Mouse (Mus musculus): ENCODE data around the gene Dcaf15. TPM values are rescaled to one million over a fixed set of nuclear protein-coding genes. Genes with fewer than 3 reads are reported as not detected.

Gene Dcaf15
- polyA plus RNA-seq, 1 experiment from 2014 or later: 8.8 TPM

DNA sequence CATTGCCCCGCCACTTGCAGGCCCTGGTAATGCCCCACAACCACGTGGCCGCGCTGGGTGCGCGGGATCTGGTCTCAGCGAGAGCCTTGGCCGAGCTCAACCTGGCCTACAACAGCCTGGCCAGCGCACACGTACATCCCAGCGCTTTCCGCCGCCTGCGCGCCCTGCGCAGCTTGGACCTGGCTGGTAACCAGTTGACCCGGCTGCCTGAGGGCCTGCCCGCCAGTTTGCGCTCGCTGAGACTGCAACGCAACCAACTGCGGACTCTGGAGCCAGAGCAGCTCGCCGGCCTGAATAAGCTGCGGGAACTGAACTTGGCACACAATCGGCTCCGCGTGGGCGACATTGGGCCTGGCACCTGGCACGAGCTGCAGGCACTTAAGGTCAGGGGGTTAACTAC is 26.2 kb upstream of the Dcaf15 start:
- Histone ChIP-seq H3K27ac (ENCODE audit: low read length) (no peak overlapping the region), H3K36me3 (ENCODE audit: control insufficient read depth, insufficient read depth, low read length) (peaks cover 14% of the 10 kb centered on the region), H3K4me1 (ENCODE audit: control insufficient read depth, insufficient read depth, low read length) (no peaks in the 10 kb centered on the region), H3K9me3 (ENCODE audit: control insufficient read depth, low read length) (no peaks in the 10 kb centered on the region), H3K4me2 (ENCODE audit: low read depth, low read length) (no peak overlapping the region), H3K4me3 (ENCODE audit: low read length) (no peak overlapping the region), H3K9ac (ENCODE audit: low read depth, low read length) (no peak overlapping the region), H3K27me3 (replicated peaks; ENCODE audit: control insufficient read depth, insufficient read depth, low read length) (no peaks in the 10 kb centered on the region)
- WGBS: 44% methylated on average over 30 of the region's 30 CpGs
- ATAC-seq: peak; percentile 12; the same call in 1 of the 2 replicates

DNA sequence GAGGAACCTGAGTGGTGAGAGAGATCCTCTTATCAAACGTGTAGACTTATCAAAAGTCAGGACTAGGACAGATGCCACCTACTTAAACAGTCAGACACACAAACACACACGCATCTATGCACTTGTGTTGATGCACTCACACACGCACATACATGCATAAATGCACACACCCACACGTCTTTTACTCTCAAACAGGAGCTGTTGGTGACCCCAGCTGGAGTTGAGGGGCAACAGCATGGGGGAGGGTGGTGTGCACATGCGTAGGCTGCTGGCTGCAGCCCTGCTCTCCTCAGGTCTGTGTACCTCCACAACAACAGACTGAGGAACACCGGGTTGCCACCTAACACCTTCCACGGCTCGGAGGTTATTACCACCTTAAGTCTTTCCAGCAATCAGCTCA is 23.7 kb upstream of the Dcaf15 start:
- H3K27me3 ChIP-seq (replicated peaks; ENCODE audit: control insufficient read depth, insufficient read depth, low read length): no peaks in the 10 kb centered on the region
- H3K4me2 ChIP-seq (ENCODE audit: low read depth, low read length): no peak overlapping the region
- H3K4me3 ChIP-seq (ENCODE audit: low read length): no peak overlapping the region
- H3K4me1 ChIP-seq (ENCODE audit: control insufficient read depth, insufficient read depth, low read length): no peaks in the 10 kb centered on the region
- no peaks in the 10 kb centered on the region for H3K9me3 ChIP-seq (ENCODE audit: control insufficient read depth, low read length)
- H3K36me3 ChIP-seq (ENCODE audit: control insufficient read depth, insufficient read depth, low read length): 0 out of 2 replicates have a peak, but pooled peaks cover 2% of the 10 kb centered on the region
- WGBS: 66% methylated on average over 8 of the region's 8 CpGs
- no peak overlapping the region for H3K27ac ChIP-seq (ENCODE audit: low read length)
- H3K9ac ChIP-seq (ENCODE audit: low read depth, low read length): no peak overlapping the region
- ATAC-seq: no peak

DNA sequence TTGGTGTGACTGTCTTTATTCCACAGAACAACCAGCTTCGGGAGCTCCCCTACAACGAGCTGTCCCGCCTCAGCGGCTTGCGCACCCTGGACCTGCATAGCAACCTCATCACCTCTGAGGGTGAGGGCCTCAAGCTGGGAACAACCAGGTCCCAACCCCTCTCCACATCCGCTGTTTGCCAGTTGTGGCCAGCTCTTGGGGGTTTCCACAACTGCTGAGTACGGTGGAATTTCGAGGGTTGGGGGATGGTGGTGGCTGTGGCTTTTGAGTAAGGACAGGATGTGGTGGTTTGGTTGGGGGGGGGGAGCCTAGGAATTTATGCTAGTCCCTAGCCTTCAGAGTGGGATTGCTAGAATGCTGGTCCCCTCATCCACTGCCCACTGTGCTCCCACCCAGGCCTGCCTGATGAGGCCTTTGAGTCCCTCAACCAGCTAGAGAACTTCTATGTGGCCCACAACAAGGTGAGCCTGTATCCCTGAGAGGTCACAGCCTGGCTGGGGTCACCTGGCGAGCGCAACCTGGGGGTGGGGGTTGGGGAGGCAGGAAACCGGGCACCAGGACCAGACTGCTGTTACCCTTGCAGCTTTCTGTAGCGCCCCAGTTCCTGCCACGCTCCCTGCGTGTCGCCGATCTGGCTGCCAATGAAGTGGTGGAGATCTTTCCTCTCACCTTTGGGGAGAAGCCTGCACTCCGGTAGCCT is 22.8 kb upstream of the Dcaf15 start:
- Histone ChIP-seq H3K9me3 (ENCODE audit: control insufficient read depth, low read length) (no peaks in the 10 kb centered on the region), H3K4me2 (ENCODE audit: low read depth, low read length) (no peak overlapping the region), H3K9ac (ENCODE audit: low read depth, low read length) (no peak overlapping the region), H3K27ac (ENCODE audit: low read length) (no peak overlapping the region), H3K27me3 (replicated peaks; ENCODE audit: control insufficient read depth, insufficient read depth, low read length) (no peaks in the 10 kb centered on the region), H3K36me3 (ENCODE audit: control insufficient read depth, insufficient read depth, low read length) (0 out of 2 replicates have a peak, but pooled peaks cover 2% of the 10 kb centered on the region), H3K4me1 (ENCODE audit: control insufficient read depth, insufficient read depth, low read length) (no peaks in the 10 kb centered on the region), H3K4me3 (ENCODE audit: low read length) (no peak overlapping the region)
- no peak; the same call in 1 of the 2 replicates for ATAC-seq
- 69% methylated on average over 17 of the region's 17 CpGs for WGBS

GRCm38 (mm10) chr8:84126742-84127141 is 22.2 kb upstream of the Dcaf15 start:
- no peak overlapping the region for H3K4me3 ChIP-seq (ENCODE audit: low read length)
- H3K4me2 ChIP-seq (ENCODE audit: low read depth, low read length): no peak overlapping the region
- no peak overlapping the region for H3K9ac ChIP-seq (ENCODE audit: low read depth, low read length)
- H3K27ac ChIP-seq (ENCODE audit: low read length): no peak overlapping the region
- H3K36me3 ChIP-seq (ENCODE audit: control insufficient read depth, insufficient read depth, low read length): no peaks in the 10 kb centered on the region
- 69% methylated on average over 2 of the region's 2 CpGs for WGBS
- H3K9me3 ChIP-seq (ENCODE audit: control insufficient read depth, low read length): no peaks in the 10 kb centered on the region
- no peaks in the 10 kb centered on the region for H3K4me1 ChIP-seq (ENCODE audit: control insufficient read depth, insufficient read depth, low read length)
- ATAC-seq: no peak
- H3K27me3 ChIP-seq (replicated peaks; ENCODE audit: control insufficient read depth, insufficient read depth, low read length): no peaks in the 10 kb centered on the region

- WGBS: 42% methylated on average over 8 of the region's 9 CpGs
- no peaks in the 10 kb centered on the region for H3K36me3 ChIP-seq (ENCODE audit: control insufficient read depth, insufficient read depth, low read length)
- no peak within 1 kb of the TSS for H3K9ac ChIP-seq (ENCODE audit: low read depth, low read length)
- H3K9me3 ChIP-seq (ENCODE audit: control insufficient read depth, low read length): no peaks in the 10 kb centered on the region
- no peaks in the 10 kb centered on the region for H3K4me1 ChIP-seq (ENCODE audit: control insufficient read depth, insufficient read depth, low read length)
- H3K4me2 ChIP-seq (ENCODE audit: low read depth, low read length): no peak within 1 kb of the TSS
- no peak within 1 kb of the TSS for H3K27ac ChIP-seq (ENCODE audit: low read length)
- peak; percentile 56; the same call in 1 of the 2 replicates for ATAC-seq
- H3K27me3 ChIP-seq (replicated peaks; ENCODE audit: control insufficient read depth, insufficient read depth, low read length): no peaks in the 10 kb centered on the region
- H3K4me3 ChIP-seq (ENCODE audit: low read length): no peak within 1 kb of the TSS
Observed at GRCm38 (mm10) chr8:84125656-84126055, 21.1 kb upstream of the Dcaf15 start, which contains the start of gene Podnl1. Gene Podnl1 (plus strand): TSS chr8:84125989.

DNA sequence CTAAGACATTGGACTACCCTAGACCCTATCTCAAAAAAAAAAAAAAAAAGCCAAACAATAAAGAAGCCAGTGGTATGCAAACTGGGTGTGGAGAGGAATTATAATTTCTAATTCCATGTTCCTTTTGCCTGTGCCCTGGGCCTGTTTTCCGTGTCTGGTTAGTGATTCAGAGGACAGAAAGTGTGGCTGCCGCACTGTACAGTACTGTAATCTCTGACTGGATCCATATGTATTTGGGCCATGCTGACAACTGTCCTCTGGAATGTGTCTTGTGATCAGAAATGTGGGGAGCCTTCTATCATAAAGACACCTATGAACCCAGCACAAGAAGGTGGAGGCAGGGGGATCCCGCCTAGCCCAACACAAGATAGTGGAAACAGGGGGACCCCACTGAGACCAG is 17.6 kb upstream of the Dcaf15 start:
- ATAC-seq: no peak
- WGBS: 84% methylated on average over 3 of the region's 3 CpGs
- H3K9me3 ChIP-seq (ENCODE audit: control insufficient read depth, low read length): no peaks in the 10 kb centered on the region
- no peaks in the 10 kb centered on the region for H3K36me3 ChIP-seq (ENCODE audit: control insufficient read depth, insufficient read depth, low read length)
- H3K9ac ChIP-seq (ENCODE audit: low read depth, low read length): no peak overlapping the region
- no peak overlapping the region for H3K4me3 ChIP-seq (ENCODE audit: low read length)
- H3K27ac ChIP-seq (ENCODE audit: low read length): no peak overlapping the region
- no peaks in the 10 kb centered on the region for H3K4me1 ChIP-seq (ENCODE audit: control insufficient read depth, insufficient read depth, low read length)
- H3K4me2 ChIP-seq (ENCODE audit: low read depth, low read length): no peak overlapping the region
- no peaks in the 10 kb centered on the region for H3K27me3 ChIP-seq (replicated peaks; ENCODE audit: control insufficient read depth, insufficient read depth, low read length)

DNA sequence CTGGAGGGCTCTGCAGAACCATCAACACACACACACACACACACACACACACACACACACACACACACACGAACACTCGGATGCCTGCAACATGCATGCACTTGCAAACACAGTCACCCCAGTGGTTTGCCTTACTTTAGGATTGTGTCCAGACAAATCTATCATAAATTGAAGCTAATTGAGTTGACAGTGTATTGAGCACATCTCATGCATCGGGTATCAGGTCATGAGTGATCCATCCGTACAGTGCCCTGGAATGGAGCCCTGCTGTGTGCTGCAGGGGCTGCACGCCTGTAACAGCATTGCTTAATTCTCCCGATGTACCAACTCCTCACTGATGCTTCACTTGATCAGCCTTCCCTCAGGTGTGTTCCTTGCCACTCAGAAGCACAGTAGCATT is 11.1 kb upstream of the Dcaf15 start:
- no peaks in the 10 kb centered on the region for H3K36me3 ChIP-seq (ENCODE audit: control insufficient read depth, insufficient read depth, low read length)
- H3K9me3 ChIP-seq (ENCODE audit: control insufficient read depth, low read length): no peaks in the 10 kb centered on the region
- ATAC-seq: no peak
- no peaks in the 10 kb centered on the region for H3K27me3 ChIP-seq (replicated peaks; ENCODE audit: control insufficient read depth, insufficient read depth, low read length)
- no peak overlapping the region for H3K9ac ChIP-seq (ENCODE audit: low read depth, low read length)
- H3K27ac ChIP-seq (ENCODE audit: low read length): no peak overlapping the region
- H3K4me3 ChIP-seq (ENCODE audit: low read length): no peak overlapping the region
- WGBS: 88% methylated on average over 6 of the region's 6 CpGs
- no peak overlapping the region for H3K4me2 ChIP-seq (ENCODE audit: low read depth, low read length)
- H3K4me1 ChIP-seq (ENCODE audit: control insufficient read depth, insufficient read depth, low read length): no peaks in the 10 kb centered on the region

GRCm38 (mm10) chr8:84106216-84107040 is 1.9 kb upstream of the Dcaf15 start:
- 86% methylated on average over 6 of the region's 6 CpGs for WGBS

GRCm38 (mm10) chr8:84105676-84106075 is 1.1 kb upstream of the Dcaf15 start:
- no peak overlapping the region for H3K4me2 ChIP-seq (ENCODE audit: low read depth, low read length)
- no peak overlapping the region for H3K9ac ChIP-seq (ENCODE audit: low read depth, low read length)
- ATAC-seq: no peak
- peaks cover 19% of the 10 kb centered on the region for H3K4me1 ChIP-seq (ENCODE audit: control insufficient read depth, insufficient read depth, low read length)
- no peaks in the 10 kb centered on the region for H3K27me3 ChIP-seq (replicated peaks; ENCODE audit: control insufficient read depth, insufficient read depth, low read length)
- H3K4me3 ChIP-seq (ENCODE audit: low read length): no peak overlapping the region
- peaks cover 6% of the 10 kb centered on the region; the same call in 1 of the 2 replicates for H3K36me3 ChIP-seq (ENCODE audit: control insufficient read depth, insufficient read depth, low read length)
- H3K9me3 ChIP-seq (ENCODE audit: control insufficient read depth, low read length): no peaks in the 10 kb centered on the region
- 60% methylated on average over 2 of the region's 2 CpGs for WGBS
- no peak overlapping the region for H3K27ac ChIP-seq (ENCODE audit: low read length)

More at GRCm38 (mm10) chr8:84106216-84107040, 1.9 kb upstream of the Dcaf15 start:
- ATAC-seq: no peak
- peaks cover 19% of the 10 kb centered on the region for H3K4me1 ChIP-seq (ENCODE audit: control insufficient read depth, insufficient read depth, low read length)
- no peak overlapping the region for H3K4me3 ChIP-seq (ENCODE audit: low read length)
- no peaks in the 10 kb centered on the region for H3K9me3 ChIP-seq (ENCODE audit: control insufficient read depth, low read length)
- no peak overlapping the region for H3K27ac ChIP-seq (ENCODE audit: low read length)
- H3K36me3 ChIP-seq (ENCODE audit: control insufficient read depth, insufficient read depth, low read length): peaks cover 4% of the 10 kb centered on the region; the same call in 1 of the 2 replicates
- no peaks in the 10 kb centered on the region for H3K27me3 ChIP-seq (replicated peaks; ENCODE audit: control insufficient read depth, insufficient read depth, low read length)
- H3K9ac ChIP-seq (ENCODE audit: low read depth, low read length): no peak overlapping the region
- H3K4me2 ChIP-seq (ENCODE audit: low read depth, low read length): no peak overlapping the region

Measured in intestine, embryonic 16.5 days (tissue).